Mouse (Mus musculus) megakaryocyte, embryonic 14.5 days (primary cell): ENCODE measurements around the gene Ptpn14.

Experiments
- FLI1 ChIP-seq: IDR thresholded peaks from 2 replicates; pipeline ENCODE4 v1.6.1; 2012; ENCODE audit warnings: low read length, inconsistent platforms, mixed read lengths
- GATA1 ChIP-seq: IDR thresholded peaks from 3 replicates; pipeline ENCODE4 v1.6.1; 2012; ENCODE audit warnings: mixed read lengths, low read length, inconsistent platforms, borderline replicate concordance

GRCm38 (mm10) chr1:189752245-189752644 is 24.2 kb downstream of the Ptpn14 start:
- TF ChIP-seq GATA1 (no peak), FLI1 (no peak)
